Mouse (Mus musculus): ENCODE results near the gene Arhgap20. TPM values are rescaled to one million over a fixed set of nuclear protein-coding genes. Genes with fewer than 3 reads are reported as not detected.

The Arhgap20 gene
- polyA plus RNA-seq (2012; rRNA removed), result 0.01 and 0.07 TPM in 2 replicates

DNA sequence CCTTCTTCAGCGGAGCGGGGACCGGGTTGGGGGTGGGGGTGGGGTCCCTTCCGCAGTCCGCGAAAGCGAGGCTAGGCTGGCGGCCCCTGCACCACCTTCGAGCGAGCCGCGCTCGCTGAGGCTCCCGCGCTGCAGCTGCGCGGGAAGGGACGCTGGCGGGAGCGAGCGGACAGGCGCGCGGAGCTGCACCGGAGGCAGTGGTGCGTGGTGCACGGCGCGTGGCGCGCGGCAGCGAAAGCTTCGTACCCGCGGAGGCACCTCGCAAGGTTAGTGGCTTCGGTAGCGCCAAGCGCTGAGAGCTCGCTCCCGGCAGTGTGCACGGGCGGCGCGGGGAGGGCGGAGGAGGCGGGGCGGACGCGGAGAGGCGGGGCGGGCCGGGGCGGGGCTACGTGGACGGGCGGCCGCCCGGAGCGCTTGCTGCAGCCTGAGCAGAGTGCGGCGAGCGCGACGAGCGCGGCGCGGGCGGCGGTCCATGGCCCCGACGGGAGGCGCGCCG is at the start of gene Arhgap20:
TSS of gene Arhgap20 (plus strand) at position 417 of the 496 bp plus-strand sequence.

Other genes starting within 250 kb of the Arhgap20 start
- 12.1 and 12.6 TPM in 2 replicates for gene Fdx1, start 198.2 kb downstream of the Arhgap20 start, polyA plus RNA-seq (2012; rRNA removed)